Mouse (Mus musculus) forebrain, embryonic 11.5 days (tissue): ENCODE measurements around the gene Trnau1ap. TPM values are rescaled to one million over a fixed set of nuclear protein-coding genes. Genes with fewer than 3 reads are reported as not detected.
A peak's percentile ranks its signal among the peaks of the same experiment; 100 is the strongest.

Source experiments
- ATAC-seq: fragments of 200-750 bp; cut with Nextera tagmentation; replicated peaks from 2 replicates; pipeline ENCODE4 v1.8.0; 2017; ENCODE audit warnings: moderate TSS enrichment; ENCODE audit not compliant: low FRiP score
- DNase-seq: peaks from one replicate; pipeline ENCODE4 v3.0.0-alpha.2; 2017; ENCODE audit warnings: low spot score
- H3K27ac ChIP-seq: fragments of 300-500 bp; sonication (generic); 2 replicates; pipeline ENCODE4 v1.5.1; 2014; ENCODE audit warnings: low read depth, low read length
- H3K27me3 ChIP-seq: fragments of 300-500 bp; sonication (generic); 2 replicates; pipeline ENCODE4 v1.6.1; 2014; ENCODE audit warnings: mild to moderate bottlenecking, low read length, mixed read lengths; ENCODE audit not compliant: control insufficient read depth, insufficient read depth
- H3K36me3 ChIP-seq: fragments of 300-500 bp; sonication (generic); 2 replicates; pipeline ENCODE4 v1.6.1; 2014; ENCODE audit warnings: mild to moderate bottlenecking, low read length, moderate library complexity, mixed read lengths; ENCODE audit not compliant: control insufficient read depth, insufficient read depth
- H3K4me1 ChIP-seq: fragments of 300-500 bp; sonication (generic); replicated peaks from 2 replicates; pipeline ENCODE4 v1.6.1; 2014; ENCODE audit warnings: low read length, mixed read lengths; ENCODE audit not compliant: control insufficient read depth, insufficient read depth
- H3K4me2 ChIP-seq: fragments of 300-500 bp; sonication (generic); 2 replicates; pipeline ENCODE4 v1.6.1; 2014; ENCODE audit warnings: low read depth, mild to moderate bottlenecking, low read length, moderate library complexity, mixed read lengths; ENCODE audit not compliant: severe bottlenecking
- H3K4me3 ChIP-seq: fragments of 300-500 bp; sonication (generic); 2 replicates; pipeline ENCODE4 v1.5.1; 2014; ENCODE audit warnings: low read depth, low read length
- H3K9ac ChIP-seq: fragments of 300-500 bp; sonication (generic); 2 replicates; pipeline ENCODE4 v1.6.1; 2014; ENCODE audit warnings: low read length
- H3K9me3 ChIP-seq: fragments of 300-500 bp; sonication (generic); 2 replicates; pipeline ENCODE4 v1.6.1; 2016; ENCODE audit warnings: low read length, mixed read lengths; ENCODE audit not compliant: control insufficient read depth
- WGBS: fragments of 180-500 bp; shearing (Covaris S2); extraction: QIAGEN DNeasy Blood & Tissue Kit; methylation state at CpG from one replicate; pipeline ENCODE4 v1.1.7; 2014; 5-methylcytosine and 5-hydroxymethylcytosine counted together
- polyA plus RNA-seq: library from polyadenylated mRNA; unstranded; fragments of >200 nt; fragmentation: Nextera tagmentation; extraction: Ambion mirVana; gene quantifications from 2 replicates; pipeline ENCODE4 v1.2.1, GENCODE M21; 2014

Trnau1ap gene
- polyA plus RNA-seq, 1 experiment from 2014 or later, result 88.9 TPM

DNA sequence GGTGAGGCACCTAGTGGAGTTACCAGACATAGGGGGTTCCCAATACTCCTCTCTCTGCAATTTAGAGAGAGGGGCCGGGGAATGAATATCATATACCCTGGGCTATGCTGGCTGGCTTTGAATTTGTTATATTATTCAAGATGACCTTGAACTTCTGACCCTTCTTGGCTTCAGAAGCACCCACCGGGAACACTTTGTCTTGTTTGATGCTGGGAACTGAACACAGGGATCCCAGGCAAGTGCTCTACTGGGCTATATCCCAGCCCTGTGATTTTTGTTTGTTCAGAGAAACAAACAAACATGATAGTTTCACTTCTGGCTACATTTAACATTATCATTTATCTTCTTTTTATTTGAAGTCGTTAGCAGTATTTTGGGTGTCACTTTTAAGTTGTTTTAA is 26.1 kb upstream of the Trnau1ap start:
- peaks cover 13% of the 10 kb centered on the region for H3K36me3 ChIP-seq

DNA sequence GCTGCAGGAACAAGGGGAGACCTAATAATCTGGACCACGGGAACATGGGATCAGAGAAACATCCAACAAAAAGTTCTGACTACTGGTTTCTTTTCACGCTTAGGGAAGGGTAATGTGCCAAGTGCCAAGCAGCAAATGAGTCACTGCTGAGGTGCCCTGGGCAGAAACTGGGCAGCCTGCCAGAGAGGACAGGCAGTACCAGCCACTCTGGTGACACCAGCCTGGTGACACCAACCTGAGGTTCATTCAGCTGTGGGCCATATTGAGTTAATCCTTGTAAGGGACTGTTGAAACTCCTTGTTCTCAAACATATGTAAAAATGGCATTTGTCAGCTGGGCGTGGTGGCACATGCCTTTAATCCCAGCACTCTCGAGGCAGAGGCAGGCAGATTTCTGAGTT is 25.2 kb upstream of the Trnau1ap start:
- Histone ChIP-seq H3K4me1 (no peaks in the 10 kb centered on the region; the same call in 1 of the 2 replicates), H3K36me3 (peaks cover 11% of the 10 kb centered on the region), H3K9ac (no peak overlapping the region), H3K27ac (no peak overlapping the region), H3K27me3 (no peaks in the 10 kb centered on the region), H3K4me2 (no peak overlapping the region), H3K4me3 (no peak overlapping the region), H3K9me3 (no peaks in the 10 kb centered on the region)
- DNase-seq (no peak), ATAC-seq (no peak)
- WGBS, result 93% methylated on average over 4 of the region's 4 CpGs

More for the DNA sequence above, 26.1 kb upstream of the Trnau1ap start:
- Histone ChIP-seq H3K4me2 (no peak overlapping the region), H3K27ac (no peak overlapping the region), H3K9ac (no peak overlapping the region), H3K4me3 (no peak overlapping the region), H3K4me1 (no peaks in the 10 kb centered on the region; the same call in 1 of the 2 replicates), H3K27me3 (no peaks in the 10 kb centered on the region), H3K9me3 (no peaks in the 10 kb centered on the region)
- DNase-seq (no peak), ATAC-seq (no peak)
- 92% methylated on average over 3 of the region's 3 CpGs for WGBS

DNA sequence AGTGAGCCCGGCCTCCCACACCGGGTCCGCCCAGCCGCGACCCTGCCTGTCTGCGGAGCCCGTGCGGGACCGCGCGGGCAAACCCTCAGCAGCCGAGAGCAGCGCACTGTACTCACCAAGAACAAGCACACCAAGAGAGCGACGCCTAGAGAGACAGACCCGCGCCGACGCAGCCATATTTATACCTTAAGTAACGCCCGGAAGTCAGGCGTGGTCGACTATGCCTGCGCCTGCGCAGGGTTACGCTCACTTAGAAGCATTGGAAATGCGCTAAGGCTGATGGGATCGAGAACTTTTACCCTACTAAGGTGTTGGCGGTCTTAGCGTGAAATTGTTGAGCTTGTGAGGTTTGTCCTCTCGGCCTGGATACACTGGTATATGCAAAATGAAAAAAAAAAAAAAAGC is 24.1 kb upstream of the Trnau1ap start, which contains the start of gene Rcc1:
TSS of gene Rcc1 (minus strand) at position 125 of the 405 bp plus-strand sequence.
- H3K36me3 ChIP-seq, result peaks cover 11% of the 10 kb centered on the region
- peak; percentile 93 for DNase-seq
- H3K4me3 ChIP-seq, result peak within 1 kb of the TSS; percentile 76
- H3K4me1 ChIP-seq, result no peaks in the 10 kb centered on the region; the same call in 1 of the 2 replicates
- peak within 1 kb of the TSS; percentile 88 for H3K9ac ChIP-seq
- under 1% methylated on average over 31 of the region's 31 CpGs for WGBS
- H3K9me3 ChIP-seq, result no peaks in the 10 kb centered on the region
- peak within 1 kb of the TSS; percentile 90 for H3K27ac ChIP-seq
- no peaks in the 10 kb centered on the region for H3K27me3 ChIP-seq
- ATAC-seq, result peak; percentile 90
- H3K4me2 ChIP-seq, result peak within 1 kb of the TSS; percentile 79

DNA sequence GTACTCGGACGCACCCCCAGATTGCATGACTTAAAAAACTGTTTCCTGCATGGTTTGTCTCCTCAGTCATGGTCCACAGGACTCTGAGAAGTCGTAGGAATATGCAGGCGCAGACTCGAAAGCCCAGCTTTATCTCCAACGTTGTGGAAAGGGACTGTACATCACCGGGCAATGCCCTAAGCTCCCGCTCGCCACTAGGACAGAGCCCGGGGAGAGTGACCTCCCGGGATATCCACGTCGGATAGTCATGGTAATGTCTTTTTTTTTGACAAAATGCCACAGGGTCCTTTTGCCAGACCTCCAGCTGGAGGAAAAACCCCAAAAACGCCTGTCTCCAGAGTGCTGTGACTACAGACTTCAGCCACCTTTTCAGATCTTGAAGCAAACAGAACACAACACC is 23.4 kb upstream of the Trnau1ap start:
- DNase-seq, result no peak
- Histone ChIP-seq H3K4me3 (peak overlapping the region; percentile 76), H3K9ac (peak overlapping the region; percentile 88), H3K27ac (peak overlapping the region; percentile 90; the same call in 1 of the 2 replicates), H3K4me2 (peak overlapping the region; percentile 79), H3K4me1 (no peaks in the 10 kb centered on the region; the same call in 1 of the 2 replicates), H3K27me3 (no peaks in the 10 kb centered on the region), H3K36me3 (peaks cover 7% of the 10 kb centered on the region), H3K9me3 (no peaks in the 10 kb centered on the region)
- ATAC-seq, result no peak
- under 1% methylated on average over 14 of the region's 14 CpGs for WGBS

DNA sequence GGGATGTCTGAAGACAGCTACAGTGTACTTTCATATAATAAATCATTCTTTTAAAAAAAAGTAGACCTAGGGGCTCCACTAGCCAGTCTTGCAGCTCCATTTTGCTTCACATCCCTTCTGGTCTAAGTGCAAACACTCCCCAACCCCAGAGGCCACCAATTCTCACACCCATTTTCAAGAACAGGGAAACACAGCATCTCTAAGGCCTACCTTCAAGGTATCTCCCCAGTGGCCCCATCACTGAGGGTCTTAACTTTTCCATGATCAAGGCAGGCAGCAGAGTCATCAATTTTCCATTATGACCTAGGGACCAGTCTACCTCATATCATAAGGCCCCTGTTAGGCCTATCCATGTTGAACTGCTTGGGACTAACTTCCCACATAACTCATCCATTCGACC is 22.1 kb upstream of the Trnau1ap start:
- no peak for ATAC-seq
- H3K9ac ChIP-seq, result peak overlapping the region; percentile 7; the same call in 1 of the 2 replicates

DNA sequence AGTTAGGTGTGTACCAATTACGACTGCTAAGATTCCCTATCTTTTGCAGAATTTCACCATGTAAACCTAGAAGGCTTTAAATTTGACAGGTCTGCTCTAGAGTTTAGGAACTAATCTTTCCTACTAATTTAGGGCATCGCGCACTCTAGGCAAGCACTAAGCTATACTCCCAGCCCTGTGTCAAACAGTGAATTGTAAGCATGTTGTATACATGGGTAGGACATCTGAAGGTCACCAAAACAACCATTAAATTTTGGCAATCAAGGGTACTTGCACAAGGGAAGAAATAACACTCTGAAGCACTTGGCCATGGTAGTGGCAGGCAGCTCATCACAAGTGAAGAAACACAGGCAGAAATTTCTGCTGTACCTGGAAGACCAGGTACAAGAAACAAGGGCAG is 21.5 kb upstream of the Trnau1ap start:
- no peak for DNase-seq
- no peak overlapping the region for H3K4me2 ChIP-seq
- no peaks in the 10 kb centered on the region for H3K9me3 ChIP-seq
- no peak overlapping the region for H3K9ac ChIP-seq
- no peak overlapping the region for H3K27ac ChIP-seq
- WGBS, result 61% methylated on average over 3 of the region's 3 CpGs
- H3K36me3 ChIP-seq, result peaks cover 4% of the 10 kb centered on the region; the same call in 1 of the 2 replicates
- no peak overlapping the region for H3K4me3 ChIP-seq
- no peaks in the 10 kb centered on the region; the same call in 1 of the 2 replicates for H3K4me1 ChIP-seq
- no peak for ATAC-seq
- H3K27me3 ChIP-seq, result no peaks in the 10 kb centered on the region

More for the DNA sequence above, 22.1 kb upstream of the Trnau1ap start:
- no peaks in the 10 kb centered on the region for H3K9me3 ChIP-seq
- DNase-seq, result no peak
- H3K36me3 ChIP-seq, result peaks cover 4% of the 10 kb centered on the region; the same call in 1 of the 2 replicates
- 0 out of 2 replicates have a peak overlapping the region, but pooled peaks have one; percentile 76 for H3K4me3 ChIP-seq
- H3K27me3 ChIP-seq, result no peaks in the 10 kb centered on the region
- H3K4me1 ChIP-seq, result no peaks in the 10 kb centered on the region; the same call in 1 of the 2 replicates
- H3K4me2 ChIP-seq, result peak overlapping the region; percentile 79
- H3K27ac ChIP-seq, result no peak overlapping the region
- 45% methylated on average over 1 of the region's 1 CpGs for WGBS

DNA sequence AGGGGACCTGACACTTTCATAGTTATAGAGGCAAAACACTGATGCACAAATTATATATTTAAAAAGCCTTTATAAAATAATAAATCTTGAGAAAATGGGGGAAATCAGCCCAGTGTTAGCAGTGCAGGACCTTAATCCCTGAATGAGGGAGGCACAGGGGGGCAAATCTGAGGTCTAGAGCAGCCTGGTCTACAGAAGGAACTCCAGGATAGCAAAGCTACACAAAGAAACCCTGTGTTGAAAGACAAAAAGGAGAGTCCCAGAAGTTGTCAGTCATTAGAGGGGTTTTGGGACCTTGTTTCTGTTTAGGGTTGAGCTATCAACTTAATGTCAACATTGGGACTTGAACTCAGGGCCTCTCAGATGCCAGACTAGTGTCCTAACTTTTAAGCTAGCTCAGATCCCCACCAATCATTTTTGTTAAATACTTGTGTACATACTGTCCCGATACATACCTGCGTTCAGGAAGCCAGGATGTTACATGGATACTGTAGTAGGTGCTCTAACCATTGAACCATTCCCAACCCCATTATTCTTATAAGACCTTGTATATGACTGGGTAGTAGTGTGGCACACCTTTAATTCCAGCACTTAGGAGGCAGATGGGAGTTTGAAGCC is 20.9 kb upstream of the Trnau1ap start:
- Histone ChIP-seq H3K4me3 (no peak overlapping the region), H3K9ac (no peak overlapping the region), H3K27ac (no peak overlapping the region), H3K36me3 (peaks cover 4% of the 10 kb centered on the region; the same call in 1 of the 2 replicates), H3K4me2 (no peak overlapping the region), H3K4me1 (no peaks in the 10 kb centered on the region; the same call in 1 of the 2 replicates), H3K9me3 (no peaks in the 10 kb centered on the region), H3K27me3 (no peaks in the 10 kb centered on the region)
- 37% methylated on average over 2 of the region's 2 CpGs for WGBS
- ATAC-seq (no peak), DNase-seq (no peak)

DNA sequence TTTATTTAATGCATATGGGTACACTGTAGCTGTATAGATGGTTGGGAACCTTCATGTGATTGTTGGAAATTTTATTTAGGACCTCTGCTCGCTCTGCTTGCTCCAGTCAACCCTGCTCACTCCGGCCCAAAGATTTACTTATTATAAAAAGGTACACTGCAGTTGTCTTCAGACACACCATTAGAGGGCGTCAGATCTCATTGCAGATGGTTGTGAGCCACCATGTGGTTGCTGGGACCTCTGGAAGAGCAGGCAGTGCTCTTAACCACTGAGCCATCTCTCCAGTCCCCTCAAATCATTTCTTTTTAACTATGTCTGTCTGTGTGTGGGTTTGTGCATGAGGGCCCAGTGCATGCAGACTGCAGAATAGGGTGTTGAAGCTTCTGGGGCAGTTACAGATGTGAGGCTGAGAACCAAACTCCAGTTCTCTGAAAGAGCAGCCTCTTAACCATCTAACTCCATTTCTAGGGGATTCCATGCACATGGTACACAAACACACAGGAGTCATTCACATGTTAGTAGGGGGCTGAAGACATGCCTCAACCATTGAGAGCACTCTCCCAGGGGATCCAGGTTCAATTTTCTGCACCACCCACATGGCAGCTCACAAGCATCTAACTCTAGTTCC is 20.3 kb upstream of the Trnau1ap start:
- no peaks in the 10 kb centered on the region for H3K9me3 ChIP-seq

More for the DNA sequence above, 20.3 kb upstream of the Trnau1ap start:
- H3K27me3 ChIP-seq, result no peaks in the 10 kb centered on the region
- H3K9ac ChIP-seq, result no peak overlapping the region
- no peak for DNase-seq
- H3K4me1 ChIP-seq, result no peaks in the 10 kb centered on the region; the same call in 1 of the 2 replicates
- H3K27ac ChIP-seq, result no peak overlapping the region
- H3K36me3 ChIP-seq, result peaks cover 4% of the 10 kb centered on the region; the same call in 1 of the 2 replicates
- no peak for ATAC-seq
- no peak overlapping the region for H3K4me3 ChIP-seq
- 51% methylated on average over 3 of the region's 3 CpGs for WGBS
- H3K4me2 ChIP-seq, result no peak overlapping the region
